Mouse (Mus musculus): ENCODE measurements around the gene Slc30a5.

- TF ChIP-seq CTCF (conservative IDR thresholded peaks at IDR 0.05; ENCODE audit: insufficient read depth, insufficient read length, low read depth, low read length): no peak
- TF ChIP-seq POLR2A (IDR thresholded peaks at IDR 0.05; ENCODE audit: low read depth, low read length): no peak
These were observed 79.0 kb downstream of the Slc30a5 start for GRCm38 (mm10) chr13:100754186-100754585.

Data from kidney, adult 2 months (tissue).